Mouse (Mus musculus) heart, adult 11 months (tissue): Measurements from ENCODE around the gene Raet1e.
"Not testable (repeated sequence)": the region's sequence is repeated elsewhere in the genome, so short reads cannot be mapped to it uniquely, and the experiment has no call there.

Source experiments
- DNase-seq: peaks from one replicate; pipeline ENCODE4 v3.0.0; 2022

Raet1e gene

GRCm38 (mm10) chr10:22362466-22362865 is 204.1 kb downstream of the Raet1e start:
- DNase-seq: not testable (repeated sequence)

GRCm38 (mm10) chr10:22364915-22365314 is 206.5 kb downstream of the Raet1e start:
- DNase-seq: not testable (repeated sequence)

- DNase-seq: not testable (repeated sequence)
These were observed 222.9 kb downstream of the Raet1e start for GRCm38 (mm10) chr10:22381226-22381625.

DNA sequence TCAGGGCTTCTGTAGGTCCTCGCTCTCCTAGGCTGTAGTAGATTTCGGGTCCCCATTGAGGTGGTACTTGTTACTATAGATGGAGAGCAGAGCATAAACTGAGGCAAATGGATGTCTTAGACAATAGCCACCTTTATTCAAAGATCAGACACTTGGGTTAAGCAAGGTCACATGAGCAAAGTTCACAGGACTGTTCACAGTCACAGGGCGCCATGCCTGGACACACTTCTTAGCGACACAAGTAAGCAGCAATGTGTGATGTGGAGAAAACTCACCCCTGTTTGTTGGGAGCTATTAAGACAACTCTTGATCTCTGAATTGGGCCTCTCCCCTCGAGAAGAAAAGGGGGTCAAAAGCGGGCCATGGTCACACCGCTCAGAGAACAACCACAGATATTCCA is 231.8 kb downstream of the Raet1e start:
- not testable (repeated sequence) for DNase-seq

- DNase-seq: not testable (repeated sequence)
These were observed 233.2 kb downstream of the Raet1e start for GRCm38 (mm10) chr10:22391616-22392015.

- not testable (repeated sequence) for DNase-seq
These were observed 234.9 kb downstream of the Raet1e start for GRCm38 (mm10) chr10:22393028-22393824.

DNA sequence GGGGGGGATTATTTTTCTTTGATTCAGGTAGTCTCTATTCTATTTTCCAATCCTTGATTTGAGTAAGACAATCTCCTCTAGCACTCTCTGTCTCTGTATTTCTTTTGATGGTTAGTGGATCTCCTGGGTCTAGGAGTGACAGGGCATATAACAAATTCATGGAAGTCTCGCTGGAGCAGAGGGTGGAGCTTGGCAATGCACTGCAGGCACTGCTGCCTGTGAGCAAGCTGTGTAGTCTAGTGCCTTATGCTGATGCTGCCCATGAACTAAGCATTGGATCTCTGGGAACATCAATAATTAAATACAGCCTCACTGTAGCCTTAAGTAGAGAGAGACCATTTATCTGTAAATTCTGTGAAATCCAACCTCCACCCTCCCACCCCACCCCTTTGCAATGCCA is 238.3 kb downstream of the Raet1e start:
- not testable (repeated sequence) for DNase-seq

GRCm38 (mm10) chr10:22402225-22402917 is 244.0 kb downstream of the Raet1e start:
- peak; percentile 89 for DNase-seq

DNA sequence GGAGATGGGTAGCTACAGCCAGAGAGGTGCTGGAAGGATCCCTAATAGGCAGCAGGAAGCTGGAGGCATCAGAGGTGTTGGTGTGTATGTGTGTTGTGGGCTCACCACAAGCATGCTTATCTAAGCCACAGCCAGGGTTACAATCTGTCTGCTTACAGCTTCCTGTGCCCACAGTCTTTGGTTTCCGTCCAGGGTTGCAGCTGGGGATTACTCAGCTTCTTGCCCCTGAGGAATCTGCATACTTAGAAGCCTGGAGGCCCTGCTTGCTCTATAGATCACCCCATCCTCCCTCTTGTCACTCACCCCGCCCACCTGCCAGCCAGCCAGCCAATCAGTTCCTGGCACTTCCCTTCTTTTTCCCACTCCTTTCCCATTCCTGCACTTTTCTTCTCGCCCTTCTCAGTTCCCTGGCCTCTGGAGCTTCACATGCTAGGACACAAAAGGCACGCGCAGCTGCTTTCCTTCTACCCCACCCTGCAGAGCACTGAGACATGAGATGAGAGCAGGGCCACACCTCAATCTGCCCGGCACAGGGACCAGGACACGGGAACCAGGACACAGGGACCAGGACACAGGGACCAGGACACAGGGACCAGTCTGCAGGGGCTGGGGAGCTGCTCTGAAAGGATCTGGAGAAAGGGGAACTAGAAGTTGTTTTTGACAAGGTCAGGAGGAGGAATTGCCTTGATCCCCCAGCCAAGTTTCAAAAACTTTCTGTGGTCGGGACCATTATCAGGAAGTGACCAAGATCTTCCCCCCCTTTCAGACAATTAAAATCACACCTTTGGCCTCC is 255.5 kb downstream of the Raet1e start:
- peak; percentile 91 for DNase-seq
